Mouse (Mus musculus): ENCODE measurements at regions not wholly inside any gene's neighbourhood (a gene's known extent, or its start where the extent isn't known, plus 50 kb on each side); places are given as distances from the start of the nearest gene placed in this dataset.

- WGBS (ENCODE audit: insufficient replicate concordance), result 49% methylated on average over 2 of the region's 2 CpGs
- no peak for DNase-seq
These were observed 264.3 kb downstream of the Foxa2 start for GRCm38 (mm10) chr2:147782496-147782895.

GRCm38 (mm10) chr2:147776316-147776715, 270.5 kb downstream of the Foxa2 start:
- no peaks in the 10 kb centered on the region for H3K4me1 ChIP-seq (ENCODE audit: insufficient read depth)
- no peak for ATAC-seq
- 49% methylated on average over 2 of the region's 2 CpGs for WGBS (ENCODE audit: insufficient replicate concordance)
- H3K27me3 ChIP-seq (ENCODE audit: insufficient read depth, low read length), result no peaks in the 10 kb centered on the region
- no peak overlapping the region for H3K9ac ChIP-seq (replicated peaks)
- H3K9me3 ChIP-seq (ENCODE audit: low read length), result no peaks in the 10 kb centered on the region
- DNase-seq, result no peak
- TF ChIP-seq CTCF (IDR thresholded peaks at IDR 0.05; ENCODE audit: low read depth), result no peak
- TF ChIP-seq EP300 (IDR thresholded peaks at IDR 0.05; ENCODE audit: low read depth), result no peak
- no peak overlapping the region for H3K4me2 ChIP-seq (ENCODE audit: low read depth, low read length)
- H3K27ac ChIP-seq (ENCODE audit: low read depth), result no peak overlapping the region
- no peaks in the 10 kb centered on the region for H3K36me3 ChIP-seq (replicated peaks; ENCODE audit: insufficient read depth, low read length)
- no peak overlapping the region for H3K4me3 ChIP-seq (ENCODE audit: low read depth, low read length)

More at GRCm38 (mm10) chr2:147782496-147782895, 264.3 kb downstream of the Foxa2 start:
- TF ChIP-seq CTCF (IDR thresholded peaks at IDR 0.05; ENCODE audit: low read depth) (no peak), EP300 (IDR thresholded peaks at IDR 0.05; ENCODE audit: low read depth) (no peak)
- Histone ChIP-seq H3K4me2 (ENCODE audit: low read depth, low read length) (no peak overlapping the region), H3K4me1 (ENCODE audit: insufficient read depth) (no peaks in the 10 kb centered on the region), H3K9ac (replicated peaks) (no peak overlapping the region), H3K4me3 (ENCODE audit: low read depth, low read length) (no peak overlapping the region), H3K36me3 (replicated peaks; ENCODE audit: insufficient read depth, low read length) (no peaks in the 10 kb centered on the region), H3K27me3 (ENCODE audit: insufficient read depth, low read length) (no peaks in the 10 kb centered on the region), H3K9me3 (ENCODE audit: low read length) (no peaks in the 10 kb centered on the region), H3K27ac (ENCODE audit: low read depth) (no peak overlapping the region)
- peak; percentile 71 for ATAC-seq

- 37% methylated on average over 1 of the region's 1 CpGs for WGBS (ENCODE audit: insufficient replicate concordance)
- Histone ChIP-seq H3K4me3 (ENCODE audit: low read depth, low read length) (no peak overlapping the region), H3K27ac (ENCODE audit: low read depth) (no peak overlapping the region), H3K9ac (replicated peaks) (no peak overlapping the region), H3K4me1 (ENCODE audit: insufficient read depth) (no peaks in the 10 kb centered on the region), H3K36me3 (replicated peaks; ENCODE audit: insufficient read depth, low read length) (no peaks in the 10 kb centered on the region), H3K9me3 (ENCODE audit: low read length) (no peaks in the 10 kb centered on the region), H3K4me2 (ENCODE audit: low read depth, low read length) (no peak overlapping the region), H3K27me3 (ENCODE audit: insufficient read depth, low read length) (no peaks in the 10 kb centered on the region)
- no peak for ATAC-seq
- no peak for TF ChIP-seq CTCF (IDR thresholded peaks at IDR 0.05; ENCODE audit: low read depth)
- no peak for TF ChIP-seq EP300 (IDR thresholded peaks at IDR 0.05; ENCODE audit: low read depth)
- no peak for DNase-seq
These were observed 274.2 kb downstream of the Foxa2 start for GRCm38 (mm10) chr2:147772579-147772978.

DNA sequence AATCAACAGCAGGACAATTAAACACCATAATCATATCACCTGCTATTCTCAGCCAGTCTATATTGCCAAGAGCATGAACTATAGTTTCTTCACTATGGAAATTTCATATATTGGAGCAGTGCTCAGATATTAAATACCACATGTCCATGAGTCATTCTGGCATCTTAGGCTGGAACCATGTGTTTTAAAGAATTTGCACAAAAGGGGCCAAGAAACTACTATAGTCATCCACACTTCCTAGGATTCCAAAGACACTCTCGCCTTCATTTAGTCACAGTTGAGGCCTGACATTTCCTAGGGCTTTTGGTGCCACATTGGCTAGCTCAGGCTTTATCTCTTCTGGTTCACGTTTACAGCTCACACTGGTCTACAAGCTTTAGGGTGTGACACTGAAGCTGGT, 293.7 kb downstream of the Foxa2 start:
- no peak overlapping the region for H3K4me2 ChIP-seq (ENCODE audit: low read depth, low read length)
- no peaks in the 10 kb centered on the region for H3K4me1 ChIP-seq (ENCODE audit: insufficient read depth)
- WGBS (ENCODE audit: insufficient replicate concordance), result 42% methylated on average over 2 of the region's 2 CpGs
- ATAC-seq (no peak), DNase-seq (no peak)
- no peaks in the 10 kb centered on the region for H3K9me3 ChIP-seq (ENCODE audit: low read length)
- H3K9ac ChIP-seq (replicated peaks), result no peak overlapping the region
- no peaks in the 10 kb centered on the region for H3K27me3 ChIP-seq (ENCODE audit: insufficient read depth, low read length)
- H3K27ac ChIP-seq (ENCODE audit: low read depth), result no peak overlapping the region
- H3K4me3 ChIP-seq (ENCODE audit: low read depth, low read length), result no peak overlapping the region
- TF ChIP-seq EP300 (IDR thresholded peaks at IDR 0.05; ENCODE audit: low read depth) (no peak), CTCF (IDR thresholded peaks at IDR 0.05; ENCODE audit: low read depth) (no peak)
- H3K36me3 ChIP-seq (replicated peaks; ENCODE audit: insufficient read depth, low read length), result no peaks in the 10 kb centered on the region

GRCm38 (mm10) chr2:147751831-147752230, 294.9 kb downstream of the Foxa2 start:
- WGBS (ENCODE audit: insufficient replicate concordance), result 73% methylated on average over 3 of the region's 3 CpGs
- DNase-seq (no peak), ATAC-seq (no peak)
- H3K4me3 ChIP-seq (ENCODE audit: low read depth, low read length), result no peak overlapping the region
- H3K9ac ChIP-seq (replicated peaks), result no peak overlapping the region
- H3K27ac ChIP-seq (ENCODE audit: low read depth), result no peak overlapping the region
- H3K36me3 ChIP-seq (replicated peaks; ENCODE audit: insufficient read depth, low read length), result no peaks in the 10 kb centered on the region
- no peaks in the 10 kb centered on the region for H3K9me3 ChIP-seq (ENCODE audit: low read length)
- no peaks in the 10 kb centered on the region for H3K4me1 ChIP-seq (ENCODE audit: insufficient read depth)
- no peak overlapping the region for H3K4me2 ChIP-seq (ENCODE audit: low read depth, low read length)
- no peak for TF ChIP-seq EP300 (IDR thresholded peaks at IDR 0.05; ENCODE audit: low read depth)
- no peak for TF ChIP-seq CTCF (IDR thresholded peaks at IDR 0.05; ENCODE audit: low read depth)
- H3K27me3 ChIP-seq (ENCODE audit: insufficient read depth, low read length), result no peaks in the 10 kb centered on the region

- no peaks in the 10 kb centered on the region for H3K4me1 ChIP-seq (ENCODE audit: insufficient read depth)
- TF ChIP-seq CTCF (IDR thresholded peaks at IDR 0.05; ENCODE audit: low read depth) (no peak), EP300 (IDR thresholded peaks at IDR 0.05; ENCODE audit: low read depth) (no peak)
- DNase-seq, result no peak
- no peaks in the 10 kb centered on the region for H3K9me3 ChIP-seq (ENCODE audit: low read length)
- H3K4me2 ChIP-seq (ENCODE audit: low read depth, low read length), result no peak overlapping the region
- WGBS (ENCODE audit: insufficient replicate concordance), result 57% methylated on average over 4 of the region's 4 CpGs
- H3K4me3 ChIP-seq (ENCODE audit: low read depth, low read length), result no peak overlapping the region
- no peak for ATAC-seq
- H3K9ac ChIP-seq (replicated peaks), result no peak overlapping the region
- H3K36me3 ChIP-seq (replicated peaks; ENCODE audit: insufficient read depth, low read length), result no peaks in the 10 kb centered on the region
- H3K27ac ChIP-seq (ENCODE audit: low read depth), result no peak overlapping the region
- H3K27me3 ChIP-seq (ENCODE audit: insufficient read depth, low read length), result no peaks in the 10 kb centered on the region
These were observed 298.8 kb downstream of the Foxa2 start for GRCm38 (mm10) chr2:147748006-147748405.

- no peak overlapping the region for H3K9ac ChIP-seq (replicated peaks)
- no peaks in the 10 kb centered on the region for H3K4me1 ChIP-seq (ENCODE audit: insufficient read depth)
- ATAC-seq, result no peak
- 56% methylated on average over 2 of the region's 2 CpGs for WGBS (ENCODE audit: insufficient replicate concordance)
- TF ChIP-seq EP300 (IDR thresholded peaks at IDR 0.05; ENCODE audit: low read depth), result no peak
- no peak for TF ChIP-seq CTCF (IDR thresholded peaks at IDR 0.05; ENCODE audit: low read depth)
- DNase-seq, result no peak
- H3K27ac ChIP-seq (ENCODE audit: low read depth), result no peak overlapping the region
- H3K27me3 ChIP-seq (ENCODE audit: insufficient read depth, low read length), result no peaks in the 10 kb centered on the region
- H3K9me3 ChIP-seq (ENCODE audit: low read length), result no peaks in the 10 kb centered on the region
- no peaks in the 10 kb centered on the region for H3K36me3 ChIP-seq (replicated peaks; ENCODE audit: insufficient read depth, low read length)
- no peak overlapping the region for H3K4me3 ChIP-seq (ENCODE audit: low read depth, low read length)
- H3K4me2 ChIP-seq (ENCODE audit: low read depth, low read length), result no peak overlapping the region
These were observed 302.9 kb downstream of the Foxa2 start for GRCm38 (mm10) chr2:147743908-147744307.
